Mouse (Mus musculus): ENCODE measurements at regions not wholly inside any gene's neighbourhood (a gene's known extent, or its start where the extent isn't known, plus 50 kb on each side); places are given as distances from the start of the nearest gene placed in this dataset.

DNA sequence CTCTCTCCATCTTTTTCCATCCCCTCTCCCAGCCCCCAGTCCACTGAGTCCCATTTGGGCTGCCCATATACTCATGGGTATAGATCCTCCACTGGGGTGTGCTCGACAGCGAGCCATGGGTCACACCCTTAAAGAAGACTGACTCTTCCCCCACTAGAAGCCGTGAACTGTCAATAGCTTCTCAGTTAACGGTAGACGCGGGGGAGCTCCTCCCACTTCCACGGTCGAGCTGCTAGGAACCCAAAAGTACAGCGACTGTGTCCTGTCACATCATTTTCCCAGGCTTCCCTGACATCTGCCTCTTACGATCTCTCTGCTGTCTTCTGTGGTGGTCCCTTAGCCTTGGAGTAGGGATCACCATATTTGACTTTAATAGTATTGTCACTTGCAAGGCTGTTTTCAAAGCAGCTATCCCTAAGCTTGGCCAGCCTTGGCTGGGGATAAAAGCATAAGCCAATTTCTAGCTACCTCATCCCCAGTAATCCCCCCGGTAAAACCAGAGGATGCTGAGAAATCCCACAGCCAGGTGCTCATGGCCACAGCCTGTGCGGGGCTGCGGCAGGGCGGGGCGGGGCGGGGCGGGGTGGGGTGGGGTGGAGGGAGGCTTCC, 211.2 kb upstream of the Amigo2 start:
- Histone ChIP-seq H3K4me2 (peak overlapping the region; percentile 32; the same call in 1 of the 2 replicates), H3K4me1 (replicated peaks) (no peaks in the 10 kb centered on the region; the same call in 1 of the 2 replicates), H3K4me3 (no peak overlapping the region), H3K9ac (no peak overlapping the region), H3K9me3 (replicated peaks) (no peaks in the 10 kb centered on the region), H3K27ac (no peak overlapping the region), H3K36me3 (no peaks in the 10 kb centered on the region), H3K27me3 (no peaks in the 10 kb centered on the region)
- no peak for ATAC-seq (replicated peaks; ENCODE audit: insufficient number of reproducible peaks, insufficient read depth, low FRiP score, low read depth)
- 24% methylated on average over 17 of the region's 17 CpGs for WGBS

DNA sequence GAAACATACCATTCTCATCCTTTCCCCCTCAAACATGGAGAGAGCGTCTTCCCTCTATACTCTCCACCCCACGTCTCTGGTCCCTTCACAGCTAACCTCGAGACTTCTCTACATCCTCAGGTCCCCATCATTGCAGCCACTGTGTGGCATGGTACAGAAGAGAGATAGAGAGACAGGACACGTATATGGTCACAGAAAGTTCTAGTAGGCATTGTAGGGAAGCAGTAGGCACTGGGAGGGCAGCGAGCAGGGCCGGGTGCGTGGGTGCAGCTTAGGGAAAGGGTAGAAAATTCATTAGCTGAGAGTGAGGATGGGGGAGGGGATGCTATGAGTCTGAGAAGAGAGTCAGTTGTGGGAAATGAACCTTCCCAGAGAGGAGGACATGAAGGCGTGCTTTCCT, 210.4 kb upstream of the Amigo2 start:
- Histone ChIP-seq H3K9ac (no peak overlapping the region), H3K4me2 (no peak overlapping the region), H3K27ac (no peak overlapping the region), H3K4me1 (replicated peaks) (no peaks in the 10 kb centered on the region), H3K27me3 (no peaks in the 10 kb centered on the region), H3K9me3 (replicated peaks) (no peaks in the 10 kb centered on the region), H3K4me3 (no peak overlapping the region), H3K36me3 (no peaks in the 10 kb centered on the region)
- WGBS = 78% methylated on average over 8 of the region's 8 CpGs
- ATAC-seq (replicated peaks; ENCODE audit: insufficient number of reproducible peaks, insufficient read depth, low FRiP score, low read depth) = no peak

DNA sequence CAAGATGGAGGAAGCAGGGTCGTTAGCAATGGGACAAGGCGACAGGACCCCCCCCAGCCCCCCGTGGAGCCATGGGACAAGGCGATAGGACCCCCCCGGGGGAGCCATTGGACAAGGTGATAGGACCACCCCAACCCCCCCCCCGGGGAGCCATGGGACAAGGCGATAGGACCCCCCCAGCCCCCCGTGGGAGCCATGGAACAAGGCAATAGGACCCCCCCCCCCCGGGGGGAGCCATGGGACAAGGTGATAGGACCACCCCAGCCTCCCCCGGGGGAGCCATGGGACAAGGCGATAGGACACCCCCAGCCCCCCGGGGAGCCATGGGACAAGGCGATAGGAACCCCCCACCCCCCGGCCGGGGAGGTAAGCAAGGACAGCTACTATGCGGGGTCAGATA, 209.9 kb upstream of the Amigo2 start:
- 85% methylated on average over 16 of the region's 16 CpGs for WGBS
- H3K36me3 ChIP-seq = no peaks in the 10 kb centered on the region
- no peak overlapping the region for H3K4me2 ChIP-seq
- no peak for ATAC-seq (replicated peaks; ENCODE audit: insufficient number of reproducible peaks, insufficient read depth, low FRiP score, low read depth)
- no peaks in the 10 kb centered on the region for H3K9me3 ChIP-seq (replicated peaks)
- H3K9ac ChIP-seq = no peak overlapping the region
- no peak overlapping the region for H3K4me3 ChIP-seq
- no peaks in the 10 kb centered on the region for H3K27me3 ChIP-seq
- no peak overlapping the region for H3K27ac ChIP-seq
- no peaks in the 10 kb centered on the region for H3K4me1 ChIP-seq (replicated peaks)

DNA sequence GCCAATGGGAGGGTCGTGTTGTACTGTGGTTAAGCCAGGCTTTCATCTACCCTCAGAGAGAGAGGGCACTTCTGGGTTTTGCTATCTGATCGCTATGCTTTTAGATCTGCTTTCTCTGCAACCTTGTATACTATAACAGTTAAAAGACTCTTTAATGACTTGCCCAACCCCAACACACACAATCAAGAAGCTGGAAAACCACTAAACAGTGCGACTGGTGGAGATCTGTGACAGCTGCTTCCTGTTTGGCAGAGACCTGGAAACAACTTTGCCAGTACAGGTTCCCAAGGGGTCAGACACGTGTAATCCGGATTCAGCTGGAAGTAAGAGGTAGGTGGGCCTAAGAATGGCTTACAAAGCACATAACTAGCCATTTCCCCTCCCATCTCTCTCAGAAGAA, 208.6 kb upstream of the Amigo2 start:
- Histone ChIP-seq H3K9me3 (replicated peaks) (no peaks in the 10 kb centered on the region), H3K27me3 (no peaks in the 10 kb centered on the region), H3K4me3 (no peak overlapping the region), H3K4me1 (replicated peaks) (no peaks in the 10 kb centered on the region), H3K9ac (no peak overlapping the region), H3K27ac (no peak overlapping the region), H3K36me3 (no peaks in the 10 kb centered on the region), H3K4me2 (no peak overlapping the region)
- peak; percentile 39; the same call in 1 of the 2 replicates for ATAC-seq (replicated peaks; ENCODE audit: insufficient number of reproducible peaks, insufficient read depth, low FRiP score, low read depth)
- WGBS = 43% methylated on average over 5 of the region's 5 CpGs

DNA sequence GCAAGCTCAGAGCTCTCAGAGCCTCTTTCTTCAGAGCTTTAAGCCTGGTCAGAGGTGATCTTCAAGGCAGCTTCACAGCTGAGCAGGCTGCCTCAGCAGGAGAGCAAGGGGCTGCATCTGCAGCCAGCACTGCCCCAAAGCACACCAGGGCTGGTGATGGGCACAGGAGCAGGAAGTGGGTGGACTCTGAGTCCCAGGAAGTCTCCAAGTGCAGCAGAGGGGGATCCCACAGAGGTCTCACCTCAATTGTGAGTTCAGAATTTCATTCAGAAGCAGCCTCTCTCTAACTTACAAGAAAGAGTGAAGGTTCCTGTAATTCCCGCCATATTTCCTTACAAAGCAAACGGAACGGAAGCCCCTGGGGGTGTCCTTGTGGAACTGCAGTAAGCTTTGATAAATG, 202.6 kb upstream of the Amigo2 start:
- no peak overlapping the region for H3K4me2 ChIP-seq
- H3K27me3 ChIP-seq = no peaks in the 10 kb centered on the region
- H3K9ac ChIP-seq = no peak overlapping the region
- no peaks in the 10 kb centered on the region for H3K9me3 ChIP-seq (replicated peaks)
- no peak for ATAC-seq (replicated peaks; ENCODE audit: insufficient number of reproducible peaks, insufficient read depth, low FRiP score, low read depth)
- no peaks in the 10 kb centered on the region for H3K36me3 ChIP-seq
- 78% methylated on average over 3 of the region's 3 CpGs for WGBS
- no peaks in the 10 kb centered on the region for H3K4me1 ChIP-seq (replicated peaks)
- no peak overlapping the region for H3K4me3 ChIP-seq
- H3K27ac ChIP-seq = no peak overlapping the region

DNA sequence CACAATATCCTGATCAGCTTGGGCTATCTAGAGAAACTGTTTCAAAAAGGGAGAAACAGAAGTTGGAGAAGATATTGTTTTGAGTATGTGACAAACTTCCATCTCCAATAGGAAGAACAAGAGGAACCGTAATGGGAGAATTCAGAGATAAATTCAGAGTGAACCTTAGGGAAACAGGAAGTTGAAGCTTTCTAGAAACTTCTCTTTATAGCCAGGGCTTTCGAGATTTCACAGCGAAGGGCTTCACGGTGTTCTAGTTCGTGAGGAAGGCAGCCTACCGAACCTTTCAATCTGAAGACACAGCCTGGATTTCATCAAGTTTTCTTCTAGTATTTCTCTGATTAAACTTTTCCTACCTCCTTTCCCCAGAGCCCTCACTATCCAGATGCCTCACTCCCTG, 201.9 kb upstream of the Amigo2 start:
- 80% methylated on average over 6 of the region's 6 CpGs for WGBS
- no peak overlapping the region for H3K4me3 ChIP-seq

DNA sequence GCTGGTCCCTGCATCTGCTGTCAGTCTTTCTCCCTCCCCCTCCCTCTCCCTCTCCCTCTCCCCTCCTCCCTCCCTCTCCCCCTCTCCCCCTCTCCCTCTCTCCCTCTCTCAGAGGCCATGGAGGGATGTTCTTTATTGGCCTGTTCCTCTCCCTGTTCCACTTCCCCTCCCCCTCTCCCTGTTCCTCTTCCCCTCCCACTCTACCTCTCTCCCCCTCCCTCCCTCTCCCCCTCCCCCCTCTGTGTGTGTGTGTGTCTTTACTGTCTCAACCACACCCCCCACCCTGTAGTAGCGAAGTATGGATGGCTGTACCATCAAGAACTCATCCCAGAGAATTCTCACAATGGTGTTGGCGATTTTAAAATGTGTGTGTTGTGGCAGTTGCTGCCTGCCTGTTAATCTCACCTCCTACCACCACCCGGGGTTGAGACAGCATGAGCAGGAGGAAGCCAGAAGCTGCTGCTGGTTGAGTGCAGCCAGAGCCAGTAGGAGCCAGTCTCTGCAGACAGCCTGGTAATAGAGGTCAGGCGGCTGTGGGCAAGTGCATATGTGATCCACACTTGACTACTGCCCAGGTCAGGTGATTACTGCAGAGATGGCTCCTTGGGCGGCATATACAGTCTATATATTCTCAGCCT, 201.3 kb upstream of the Amigo2 start:
- H3K36me3 ChIP-seq = no peaks in the 10 kb centered on the region
- 49% methylated on average over 5 of the region's 5 CpGs for WGBS
- ATAC-seq (replicated peaks; ENCODE audit: insufficient number of reproducible peaks, insufficient read depth, low FRiP score, low read depth) = no peak

More for the DNA sequence above, 201.9 kb upstream of the Amigo2 start:
- Histone ChIP-seq H3K4me1 (replicated peaks) (no peaks in the 10 kb centered on the region), H3K9ac (no peak overlapping the region), H3K4me2 (no peak overlapping the region), H3K27ac (no peak overlapping the region), H3K27me3 (no peaks in the 10 kb centered on the region), H3K36me3 (no peaks in the 10 kb centered on the region), H3K9me3 (replicated peaks) (no peaks in the 10 kb centered on the region)
- ATAC-seq (replicated peaks; ENCODE audit: insufficient number of reproducible peaks, insufficient read depth, low FRiP score, low read depth) = no peak

DNA sequence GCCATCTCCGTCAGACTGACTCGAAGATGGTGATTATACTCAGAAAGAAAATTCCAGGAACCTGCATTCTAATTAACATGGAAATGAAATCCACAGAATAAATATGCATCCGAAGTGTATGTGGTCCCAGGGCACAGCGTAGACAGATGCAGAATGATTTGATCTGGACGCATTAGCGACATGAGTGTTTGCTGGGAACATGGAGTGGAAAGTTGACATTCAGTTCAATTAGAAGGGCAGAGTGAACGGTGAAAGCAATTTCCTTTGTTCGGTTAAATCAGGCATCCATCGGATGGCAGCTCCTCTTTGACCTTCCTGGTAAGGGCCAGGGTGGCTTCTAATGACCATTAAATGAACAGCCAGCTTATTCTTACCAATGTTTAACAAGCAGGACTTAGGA, 199.1 kb upstream of the Amigo2 start:
- H3K9me3 ChIP-seq (replicated peaks) = no peaks in the 10 kb centered on the region

More for the DNA sequence above, 201.3 kb upstream of the Amigo2 start:
- Histone ChIP-seq H3K4me2 (no peak overlapping the region), H3K27me3 (no peaks in the 10 kb centered on the region), H3K27ac (no peak overlapping the region), H3K9me3 (replicated peaks) (no peaks in the 10 kb centered on the region), H3K4me1 (replicated peaks) (no peaks in the 10 kb centered on the region), H3K4me3 (no peak overlapping the region), H3K9ac (no peak overlapping the region)

DNA sequence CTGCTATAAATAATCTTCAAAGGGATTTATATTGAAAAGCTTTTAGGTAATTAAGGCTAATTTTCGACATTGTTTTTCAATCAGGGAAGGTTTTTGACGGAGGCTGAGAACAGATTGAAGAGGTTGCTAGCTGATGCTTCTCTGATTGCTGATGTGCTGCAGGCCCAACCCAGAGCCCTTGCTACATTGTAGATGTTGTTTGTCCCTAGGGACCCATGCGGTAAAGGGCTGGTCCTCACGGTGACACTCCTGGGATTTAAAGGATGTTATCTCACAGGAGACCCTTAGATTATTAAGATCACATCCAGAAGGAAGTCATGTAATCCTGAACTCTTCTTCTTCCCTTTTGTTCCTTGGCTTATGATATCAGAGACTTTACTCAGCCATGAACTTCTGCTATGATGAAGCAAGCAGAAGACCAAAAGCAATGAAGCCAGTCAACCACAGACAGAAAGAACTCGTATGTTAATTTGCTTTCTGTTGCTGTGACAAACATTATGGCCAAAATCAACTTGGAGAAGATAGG, 191.2 kb upstream of the Amigo2 start:
- Histone ChIP-seq H3K4me1 (replicated peaks) (no peaks in the 10 kb centered on the region), H3K4me3 (no peak overlapping the region), H3K9me3 (replicated peaks) (no peaks in the 10 kb centered on the region), H3K27me3 (no peaks in the 10 kb centered on the region), H3K9ac (no peak overlapping the region), H3K27ac (no peak overlapping the region), H3K4me2 (no peak overlapping the region), H3K36me3 (no peaks in the 10 kb centered on the region)
- 75% methylated on average over 5 of the region's 5 CpGs for WGBS
- no peak for ATAC-seq (replicated peaks; ENCODE audit: insufficient number of reproducible peaks, insufficient read depth, low FRiP score, low read depth)

More for the DNA sequence above, 199.1 kb upstream of the Amigo2 start:
- H3K4me2 ChIP-seq = no peak overlapping the region
- H3K9ac ChIP-seq = no peak overlapping the region
- H3K27me3 ChIP-seq = no peaks in the 10 kb centered on the region
- H3K27ac ChIP-seq = no peak overlapping the region
- H3K36me3 ChIP-seq = no peaks in the 10 kb centered on the region
- WGBS = 76% methylated on average over 9 of the region's 9 CpGs
- no peak overlapping the region for H3K4me3 ChIP-seq
- no peak for ATAC-seq (replicated peaks; ENCODE audit: insufficient number of reproducible peaks, insufficient read depth, low FRiP score, low read depth)
- H3K4me1 ChIP-seq (replicated peaks) = no peaks in the 10 kb centered on the region

All from heart, embryonic 15.5 days (tissue).